ENCODE assay signal across 8 mouse cellular contexts in the genomic region with DNA sequence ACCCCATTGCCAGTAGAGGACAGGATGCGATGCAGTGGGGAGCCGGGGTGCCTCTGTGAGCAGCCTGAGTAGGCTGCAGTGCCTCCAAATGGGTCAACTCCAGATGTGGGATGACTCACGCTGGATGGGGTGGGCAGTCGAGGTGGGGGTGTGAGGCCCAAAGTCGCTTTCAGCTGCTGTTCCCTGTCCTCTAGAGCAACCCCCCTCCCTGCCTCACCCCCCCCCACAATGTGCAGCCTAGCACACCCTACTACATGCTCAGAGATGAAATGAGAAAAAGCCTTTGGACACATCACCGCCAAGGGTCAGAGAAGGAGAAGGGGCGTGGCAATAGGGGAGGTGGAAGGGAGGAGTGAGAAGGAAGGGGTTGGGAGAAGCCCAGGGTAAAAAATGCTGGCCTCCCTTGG.
DNase-seq lines count a peak whose midpoint lies in the region; ATAC-seq and TF ChIP-seq lines count a peak whose summit lies in the region.

No protein-coding gene starts in this region.

- TF ChIP-seq CTCF in kidney, postnatal 0 days (IDR thresholded peaks at IDR 0.05; ENCODE audit: low read depth) = no peak
- no peak for TF ChIP-seq CTCF in thymus, adult 2 months (IDR thresholded peaks at IDR 0.05; ENCODE audit: borderline replicate concordance, control insufficient read depth, extremely low read depth, insufficient read depth, low read length, poor library complexity)

- 15% methylated on average over 7 of the region's 7 CpGs for WGBS in kidney, postnatal 0 days
- WGBS in embryonic facial prominence, embryonic 14.5 days = 12% methylated on average over 7 of the region's 7 CpGs
- WGBS in heart, embryonic 16.5 days = 13% methylated on average over 7 of the region's 7 CpGs
- 26% methylated on average over 7 of the region's 7 CpGs for WGBS in thymus, adult 2 months

- peak overlapping the region; percentile 48; the same call in 1 of the 2 replicates for H3K4me2 ChIP-seq in kidney, postnatal 0 days (ENCODE audit: low read length)
- H3K4me2 ChIP-seq in embryonic facial prominence, embryonic 14.5 days (ENCODE audit: low read depth, low read length) = peak overlapping the region; percentile 55
- H3K4me2 ChIP-seq in heart, embryonic 16.5 days (ENCODE audit: low read depth, low read length) = peak overlapping the region; percentile 69

- no peak overlapping the region for H3K4me3 ChIP-seq in kidney, postnatal 0 days (replicated peaks; ENCODE audit: low read depth, low read length)
- peak overlapping the region; percentile 27 for H3K4me3 ChIP-seq in embryonic facial prominence, embryonic 14.5 days (ENCODE audit: low read depth, low read length)
- peak overlapping the region; percentile 2; the same call in 1 of the 2 replicates for H3K4me3 ChIP-seq in heart, embryonic 16.5 days (ENCODE audit: low read length)
- H3K4me3 ChIP-seq in thymus, adult 2 months (ENCODE audit: control insufficient read depth, insufficient read depth, low read length) = no peak overlapping the region

- H3K9me3 ChIP-seq in kidney, postnatal 0 days (replicated peaks; ENCODE audit: low read length) = no peaks in the 10 kb centered on the region
- H3K9me3 ChIP-seq in embryonic facial prominence, embryonic 14.5 days (ENCODE audit: control insufficient read depth, low read length) = no peaks in the 10 kb centered on the region
- H3K9me3 ChIP-seq in heart, embryonic 16.5 days (replicated peaks; ENCODE audit: control insufficient read depth, low read length) = no peaks in the 10 kb centered on the region

- H3K36me3 ChIP-seq in kidney, postnatal 0 days (ENCODE audit: insufficient read depth, low read length) = no peaks in the 10 kb centered on the region
- H3K36me3 ChIP-seq in embryonic facial prominence, embryonic 14.5 days (ENCODE audit: control insufficient read depth, insufficient read depth, low read length) = no peaks in the 10 kb centered on the region
- H3K36me3 ChIP-seq in heart, embryonic 16.5 days (ENCODE audit: control insufficient read depth, insufficient read depth) = no peaks in the 10 kb centered on the region
- H3K36me3 ChIP-seq in thymus, adult 2 months (ENCODE audit: control insufficient read depth, insufficient read depth, low read length) = no peaks in the 10 kb centered on the region

- H3K9ac ChIP-seq in kidney, postnatal 0 days (ENCODE audit: low read depth, low read length) = no peak overlapping the region
- H3K9ac ChIP-seq in embryonic facial prominence, embryonic 14.5 days (ENCODE audit: low read depth, low read length) = peak overlapping the region; percentile 27
- H3K9ac ChIP-seq in heart, embryonic 16.5 days (ENCODE audit: low read length) = peak overlapping the region; percentile 57; the same call in 1 of the 2 replicates

- DNase-seq in kidney, postnatal 0 days (ENCODE audit: low spot score) = peak; percentile 67
- no peak for DNase-seq in kidney, postnatal 14 days
- peak; percentile 63 for DNase-seq in embryonic facial prominence, embryonic 14.5 days (ENCODE audit: low spot score)
- DNase-seq in lung, postnatal 36 days = peak; percentile 30
- no peak for DNase-seq in layer of hippocampus, postnatal 10 days (ENCODE audit: low spot score in 2 of 2)
- no peak for DNase-seq in thymus, adult 2 months
- DNase-seq in cerebellum, adult 9-10 months = no peak

- no peak for TF ChIP-seq POLR2A in thymus, adult 2 months (IDR thresholded peaks at IDR 0.05; ENCODE audit: control insufficient read depth, extremely low read depth, insufficient read depth, low read length, poor library complexity)

- H3K4me1 ChIP-seq in kidney, postnatal 0 days (replicated peaks; ENCODE audit: insufficient read depth, low read length) = peaks cover 30% of the 10 kb centered on the region
- peaks cover 47% of the 10 kb centered on the region for H3K4me1 ChIP-seq in embryonic facial prominence, embryonic 14.5 days (ENCODE audit: control insufficient read depth, insufficient read depth, low read length)
- peaks cover 13% of the 10 kb centered on the region for H3K4me1 ChIP-seq in heart, embryonic 16.5 days (ENCODE audit: control insufficient read depth, insufficient read depth, low read length)
- H3K4me1 ChIP-seq in thymus, adult 2 months (replicated peaks; ENCODE audit: control insufficient read depth, insufficient read depth, low read length) = peaks cover 3% of the 10 kb centered on the region; the same call in 1 of the 2 replicates

- H3K27me3 ChIP-seq in kidney, postnatal 0 days (ENCODE audit: insufficient read depth, low read length) = no peaks in the 10 kb centered on the region; the same call in 1 of the 2 replicates
- no peaks in the 10 kb centered on the region for H3K27me3 ChIP-seq in embryonic facial prominence, embryonic 14.5 days (replicated peaks; ENCODE audit: control insufficient read depth, insufficient read depth, low read length)
- 0 out of 2 replicates have a peak, but pooled peaks cover 3% of the 10 kb centered on the region for H3K27me3 ChIP-seq in heart, embryonic 16.5 days (ENCODE audit: control insufficient read depth, insufficient read depth, low read length)
- H3K27me3 ChIP-seq in thymus, adult 2 months (ENCODE audit: control insufficient read depth, insufficient read depth, low read length) = peaks cover 5% of the 10 kb centered on the region; the same call in 1 of the 2 replicates

- ATAC-seq in kidney, postnatal 0 days (replicated peaks; ENCODE audit: low FRiP score, low read depth) = 0 out of 2 replicates have a peak, but pooled peaks have one; percentile 16
- 0 out of 2 replicates have a peak, but pooled peaks have one; percentile 16 for ATAC-seq in embryonic facial prominence, embryonic 14.5 days (ENCODE audit: low read depth)
- no peak for ATAC-seq in heart, embryonic 16.5 days (replicated peaks; ENCODE audit: extremely low read depth, insufficient read depth, low FRiP score)

- peak overlapping the region; percentile 81; the same call in 1 of the 2 replicates for H3K27ac ChIP-seq in kidney, postnatal 0 days
- peak overlapping the region; percentile 93 for H3K27ac ChIP-seq in embryonic facial prominence, embryonic 14.5 days (replicated peaks; ENCODE audit: low read depth, low read length)
- peak overlapping the region; percentile 78 for H3K27ac ChIP-seq in heart, embryonic 16.5 days (ENCODE audit: low read length)
- H3K27ac ChIP-seq in thymus, adult 2 months (ENCODE audit: control insufficient read depth, insufficient read depth, low read length) = no peak overlapping the region

Comparison
In these comparisons a context has a peak if more than half of its experiments do, and no peak if none do; other contexts are left out.
1. DNase-seq: peak in kidney, postnatal 0 days (single experiment), embryonic facial prominence, embryonic 14.5 days (single experiment) and lung, postnatal 36 days (single experiment); none in kidney, postnatal 14 days (single experiment), layer of hippocampus, postnatal 10 days (0 of 2), thymus, adult 2 months (single experiment) and cerebellum, adult 9-10 months (single experiment).
2. H3K4me3 ChIP-seq: peak in embryonic facial prominence, embryonic 14.5 days (single experiment) and heart, embryonic 16.5 days (single experiment); none in kidney, postnatal 0 days (single experiment) and thymus, adult 2 months (single experiment).
3. Peak in every context shown above with its lines, with median percentiles within 50 percentile points of each other: H3K4me2 ChIP-seq.